Mouse (Mus musculus) right cerebral cortex, postnatal 14 days (tissue): ENCODE measurements around the gene Snapc5.
A peak's percentile ranks its signal among the peaks of the same experiment; 100 is the strongest.
"Not testable (repeated sequence)": the region's sequence is repeated elsewhere in the genome, so short reads cannot be mapped to it uniquely, and the experiment has no call there.

Source experiments
- DNase-seq: peaks from one replicate; pipeline ENCODE4 v3.0.0; 2022

Gene Snapc5

GRCm38 (mm10) chr9:64178974-64179646, at the start of gene Snapc5:
Gene Snapc5 (plus strand): TSS chr9:64179274.
- DNase-seq: peak; percentile 91

DNA sequence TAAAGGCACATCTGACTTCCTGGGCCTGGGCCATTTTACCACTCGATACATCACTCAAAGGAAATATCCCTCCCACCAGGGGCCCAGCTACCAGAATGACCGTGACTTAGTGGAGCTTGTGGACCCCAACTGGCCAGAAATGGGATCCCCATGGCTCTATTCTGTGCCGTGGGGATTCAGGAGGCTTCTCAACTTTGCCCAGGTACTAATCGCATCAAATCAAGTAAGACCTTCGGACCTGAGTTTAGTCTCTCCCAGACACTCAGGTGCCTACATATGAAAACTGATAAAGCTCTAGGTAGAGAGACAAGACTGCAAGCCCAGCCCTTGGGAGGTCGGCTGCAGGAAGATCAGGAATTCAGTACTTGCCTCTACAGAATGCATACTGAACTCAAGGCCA, 47.5 kb upstream of the Snapc5 start:
- DNase-seq: no peak

DNA sequence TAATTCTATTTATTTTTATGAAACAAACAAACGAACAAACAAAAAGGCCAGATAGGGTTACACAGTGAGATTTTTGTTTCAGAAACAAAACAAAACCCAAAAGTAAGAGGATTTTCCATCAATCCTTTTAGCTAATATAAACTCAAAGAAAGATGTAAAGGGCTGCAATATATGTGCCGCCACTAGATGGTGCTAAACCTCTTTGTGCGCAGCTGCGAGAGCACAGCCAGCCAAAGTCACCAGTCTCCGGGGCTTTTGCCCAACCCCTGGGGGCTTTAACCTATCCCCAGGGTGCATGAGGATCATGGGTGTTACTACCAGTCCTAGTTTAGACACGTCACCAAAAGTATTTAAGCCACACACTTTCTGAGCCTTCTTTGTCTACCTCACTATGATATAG, 40.2 kb upstream of the Snapc5 start:
- DNase-seq: peak; percentile 56

DNA sequence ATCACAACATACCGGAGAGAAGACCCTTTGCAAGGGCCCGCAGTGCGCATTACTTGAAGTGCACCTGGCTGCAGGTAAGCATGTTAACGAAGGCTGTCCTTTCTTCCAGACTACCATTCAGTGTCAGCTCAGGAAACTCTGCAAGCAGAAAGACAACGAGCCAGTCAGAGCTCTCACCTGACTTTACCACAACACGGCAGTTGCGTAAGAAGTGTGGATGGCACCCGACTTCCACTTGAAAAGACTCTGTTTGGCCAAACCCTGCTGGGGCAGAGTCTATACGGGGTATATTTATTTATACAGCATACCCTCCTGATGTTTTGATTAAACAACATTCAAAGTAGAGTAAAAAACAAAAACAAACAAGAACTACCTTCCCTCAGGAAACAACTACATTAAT, 39.2 kb upstream of the Snapc5 start:
- no peak for DNase-seq

- DNase-seq: no peak
Measured at GRCm38 (mm10) chr9:64156641-64157040, 22.4 kb upstream of the Snapc5 start.

DNA sequence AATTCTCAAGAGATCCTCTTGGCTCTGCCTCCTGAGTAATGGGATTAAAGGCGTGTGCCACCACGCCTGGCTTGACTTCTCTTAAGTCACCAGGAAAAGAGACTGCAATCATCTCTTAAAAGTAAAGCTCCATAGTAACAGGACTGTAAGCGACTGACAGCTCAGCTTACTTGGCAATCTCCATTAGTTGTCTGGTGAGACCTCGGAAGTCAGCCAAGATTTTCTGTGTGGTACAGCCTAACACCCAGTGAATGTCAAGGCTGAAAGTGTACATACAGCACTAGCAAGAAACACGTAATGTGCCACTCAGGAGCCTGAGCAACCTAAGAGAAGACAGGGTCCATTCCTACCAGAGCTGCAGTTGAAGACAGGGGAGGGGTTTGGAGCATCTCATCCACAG, 18.6 kb upstream of the Snapc5 start:
- DNase-seq: no peak

DNA sequence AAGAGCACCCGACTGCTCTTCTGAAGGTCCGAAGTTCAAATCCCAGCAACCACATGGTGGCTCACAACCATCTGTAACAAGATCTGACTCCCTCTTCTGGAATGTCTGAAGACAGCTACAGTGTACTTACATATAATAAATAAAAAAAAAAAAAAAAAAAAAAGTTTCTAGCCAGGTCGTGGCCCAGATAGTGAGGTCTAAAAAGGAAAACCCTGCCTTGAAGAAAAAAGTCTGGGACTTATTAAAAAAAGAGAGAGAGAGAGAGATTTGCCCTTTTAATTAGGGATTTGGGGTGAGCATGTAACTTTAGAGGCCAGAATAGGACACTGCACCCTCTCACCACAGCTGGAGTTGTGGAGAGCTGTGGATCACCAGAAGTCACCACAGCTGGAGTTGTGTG, 9.1 kb upstream of the Snapc5 start:
- DNase-seq: not testable (repeated sequence)

GRCm38 (mm10) chr9:64172145-64172815, 6.8 kb upstream of the Snapc5 start:
- DNase-seq: no peak

- DNase-seq: peak; percentile 83
Measured at GRCm38 (mm10) chr9:64172816-64173665, 6.0 kb upstream of the Snapc5 start, which contains the start of the genes Zwilch and Rpl4. Gene Zwilch (minus strand): TSS chr9:64173104. Gene Rpl4 (plus strand): TSS chr9:64173375.

- DNase-seq: no peak
Measured at GRCm38 (mm10) chr9:64173666-64174220, 5.3 kb upstream of the Snapc5 start.

DNA sequence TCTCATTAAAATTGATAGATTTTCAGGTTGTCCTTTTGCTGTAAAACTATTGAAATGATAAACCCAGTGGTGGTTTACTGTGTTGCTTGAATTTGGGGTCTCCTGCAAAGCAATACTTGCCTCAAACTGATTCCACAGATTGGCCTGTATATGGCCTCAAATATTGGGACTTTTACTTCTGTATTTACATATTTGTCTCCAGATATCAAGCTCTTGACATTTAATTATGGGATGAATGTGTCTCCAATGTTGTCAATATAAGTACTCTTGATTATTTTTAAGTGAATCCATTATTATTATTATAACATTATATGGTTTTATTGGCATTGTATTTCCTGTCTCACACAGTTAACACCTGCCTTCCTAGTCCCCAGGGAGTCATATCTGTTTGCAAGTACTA, 4.7 kb upstream of the Snapc5 start:
- no peak for DNase-seq

- DNase-seq: no peak
Measured at GRCm38 (mm10) chr9:64174766-64175165, 4.3 kb upstream of the Snapc5 start.

- DNase-seq: no peak
Measured at GRCm38 (mm10) chr9:64175378-64175777, 3.7 kb upstream of the Snapc5 start.

- no peak for DNase-seq
Measured at GRCm38 (mm10) chr9:64178610-64178973, 482 bp upstream of the Snapc5 start.

GRCm38 (mm10) chr9:64183295-64183694, 4.2 kb downstream of the Snapc5 start:
- not testable (repeated sequence) for DNase-seq

DNA sequence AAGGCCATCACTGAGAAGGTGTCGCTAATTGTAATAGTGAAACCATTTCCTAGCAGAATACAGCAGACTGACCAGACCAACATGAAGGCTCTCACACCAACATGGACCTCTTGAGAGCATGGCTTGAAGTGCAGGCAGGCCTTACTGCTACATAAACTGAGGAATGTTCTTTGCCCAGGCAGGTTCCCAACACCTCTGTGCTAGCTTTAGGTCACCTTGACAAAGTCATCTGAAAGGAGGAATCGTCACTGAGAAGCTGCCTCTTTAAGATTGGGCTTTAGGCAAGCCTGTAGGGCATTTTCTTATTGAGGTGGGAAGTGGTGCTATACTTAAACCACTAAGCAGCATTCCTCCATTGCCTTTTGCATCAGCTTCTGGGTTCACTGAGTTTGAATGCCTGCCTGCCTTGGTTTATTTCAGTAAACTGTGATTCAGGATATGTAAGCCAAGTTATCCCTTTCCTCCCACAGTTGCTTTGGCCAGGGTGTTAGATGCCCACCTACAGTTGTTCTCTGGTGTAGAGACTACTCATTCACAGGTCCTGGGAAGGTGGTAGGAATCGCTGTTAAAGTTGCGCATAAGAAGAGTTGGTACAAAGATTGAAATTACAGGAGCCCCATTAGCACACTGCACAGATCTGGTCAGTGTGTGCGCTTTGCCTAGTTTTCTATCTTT, 5.2 kb downstream of the Snapc5 start:
- DNase-seq: no peak

DNA sequence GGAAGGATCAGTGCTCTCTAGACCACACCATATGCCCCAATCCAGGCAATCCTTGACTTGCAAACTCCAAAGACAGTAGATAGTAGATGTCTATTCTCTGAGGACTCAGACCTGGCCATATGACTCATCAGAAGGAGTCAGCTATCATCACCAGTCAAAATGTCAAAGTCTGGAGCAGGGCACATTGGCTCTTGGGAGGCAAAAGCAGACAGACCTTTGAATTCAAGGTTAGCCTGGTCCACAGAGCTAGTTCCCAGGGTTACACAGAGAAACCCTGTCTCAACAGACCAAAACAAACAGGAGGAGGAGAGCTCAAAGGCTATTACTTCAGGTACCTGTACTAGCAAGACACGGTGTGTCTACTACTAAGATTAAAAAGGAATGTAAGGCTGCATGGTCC, 14.8 kb downstream of the Snapc5 start:
- no peak for DNase-seq

GRCm38 (mm10) chr9:64195554-64195953, 16.5 kb downstream of the Snapc5 start:
- DNase-seq: peak; percentile 48

GRCm38 (mm10) chr9:64197524-64197923, 18.4 kb downstream of the Snapc5 start:
- no peak for DNase-seq

DNA sequence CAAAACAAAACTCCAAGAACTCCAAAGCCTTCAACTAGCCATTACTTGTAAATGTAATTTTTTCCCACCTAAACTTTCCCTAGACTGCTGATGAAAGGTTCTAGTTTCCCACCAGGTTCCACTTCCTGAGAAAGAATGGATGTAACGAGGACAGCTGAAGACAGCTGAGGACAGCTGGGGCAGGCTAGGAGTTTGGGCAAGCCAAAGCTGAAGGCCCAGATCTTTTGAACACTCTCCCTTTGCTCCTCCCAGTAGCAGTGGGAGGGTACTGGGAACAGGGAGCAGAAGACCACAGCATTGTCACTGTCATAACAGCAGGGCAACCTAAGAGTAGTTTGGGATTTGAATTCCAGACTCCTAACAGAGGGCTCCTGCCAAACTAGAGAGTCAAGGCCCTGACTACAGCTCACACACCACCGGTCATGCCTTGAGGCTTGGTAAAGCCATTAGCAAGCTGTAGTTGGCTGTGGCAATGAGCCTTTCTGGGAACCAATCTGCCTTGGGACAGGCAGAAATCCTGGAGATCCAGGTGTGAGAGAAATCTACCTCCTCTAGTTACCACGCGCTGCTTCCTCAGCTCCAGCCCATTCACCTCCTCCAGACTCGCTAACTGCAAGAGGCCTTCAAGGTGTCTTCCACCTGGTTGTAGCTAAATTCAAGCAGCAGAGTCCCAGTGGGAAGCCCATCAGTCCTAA, 19.1 kb downstream of the Snapc5 start:
- no peak for DNase-seq

GRCm38 (mm10) chr9:64198763-64199418, 19.8 kb downstream of the Snapc5 start:
- not testable (repeated sequence) for DNase-seq

DNA sequence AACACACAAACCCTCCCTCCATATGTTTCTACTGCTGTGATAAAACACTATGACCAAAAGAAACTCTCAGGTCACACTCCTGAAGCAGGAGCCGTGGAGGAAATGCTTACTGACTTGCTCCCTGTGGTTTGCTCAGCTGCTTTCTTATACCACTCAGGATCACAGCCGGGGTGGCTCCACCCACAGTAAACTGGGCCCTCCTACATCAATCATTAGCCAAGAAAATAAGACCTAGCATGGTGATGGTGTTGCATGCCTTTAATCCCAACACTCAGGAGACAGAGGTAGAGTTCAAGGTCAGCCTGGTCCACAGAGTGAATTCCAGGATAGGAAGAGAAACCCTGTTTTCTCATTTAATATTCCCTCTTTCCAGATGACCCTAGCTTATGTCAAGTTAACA, 20.8 kb downstream of the Snapc5 start:
- DNase-seq: no peak
